Comparison of ENCODE assay signal across 24 mouse cellular contexts in the genomic region with DNA sequence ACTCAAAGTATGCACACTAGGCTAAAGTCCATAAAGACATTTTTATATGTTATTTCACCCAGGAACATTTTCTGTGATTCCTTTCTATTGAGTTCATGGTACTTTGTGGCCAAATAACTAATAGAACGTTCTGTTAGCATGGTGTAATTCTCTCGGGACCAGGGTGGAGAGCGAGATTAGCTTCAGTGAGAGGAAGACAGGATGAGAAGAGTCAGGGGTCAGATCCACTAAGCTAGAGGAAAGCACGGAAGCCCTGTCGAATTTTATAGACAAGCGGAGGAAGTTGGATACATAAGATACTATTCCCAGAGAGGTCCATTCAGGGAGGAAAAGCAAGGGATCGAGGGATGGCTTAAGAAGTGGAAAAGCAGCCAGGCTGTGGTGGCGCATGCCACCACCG. TPM values are rescaled to one million over a fixed set of nuclear protein-coding genes. Genes with fewer than 3 reads are reported as not detected.
A peak's percentile ranks its signal among the peaks of the same experiment; 100 is the strongest.
DNase-seq lines count a peak whose midpoint lies in the region; TF ChIP-seq lines count a peak whose summit lies in the region.
"Had no signal": no experiment of that assay in that cellular context is flagged by ENCODE, and none has a peak within 500 bp of the region (broad histone marks: within the 10 kb centered on the region; RNA-seq: fewer than 3 reads in every experiment).

No protein-coding gene starts in this region.

- DNase-seq in gastrocnemius, postnatal 25 days = peak; percentile 20
- no peak for DNase-seq in gastrocnemius, postnatal 14 days
- peak; percentile 23 to 41 for DNase-seq in heart, adult 9 months (ENCODE audit: low spot score in 2 of 2)
- no peak for DNase-seq in heart, adult 2 months
- DNase-seq in adipocyte (ENCODE audit: low spot score) = peak; percentile 5
- peak; percentile 65 for DNase-seq in skeletal muscle tissue, adult 2 months (ENCODE audit: low read depth, low spot score)
- DNase-seq: adrenal gland, adult 8-10 months; adrenal gland, postnatal 25 days; cerebellum, adult 11-12 months; cerebellum, adult 8-10 months; cerebellum, postnatal 10 days; cerebellum, postnatal 36 days; embryo, embryonic 11 days; gastrocnemius, postnatal 10 days; kidney, adult 2 months had no signal

- no peaks in the 10 kb centered on the region for H3K4me1 ChIP-seq in heart, adult 2 months (ENCODE audit: control insufficient read depth, insufficient read depth, low read length)
- H3K4me1 ChIP-seq: embryonic facial prominence, embryonic 13.5 days; forebrain, embryonic 13.5 days; heart, embryonic 12.5 days; heart, embryonic 15.5 days; hindbrain, embryonic 12.5 days; hindbrain, embryonic 15.5 days had no signal

- no peaks in the 10 kb centered on the region for H3K36me3 ChIP-seq in heart, adult 2 months (ENCODE audit: control insufficient read depth, insufficient read depth, low read length)

- no peak for TF ChIP-seq CTCF in heart, adult 2 months (IDR thresholded peaks at IDR 0.05)

- 51% methylated on average over 9 of the region's 9 CpGs for WGBS in heart, adult 2 months

- no peak for TF ChIP-seq POLR2A in heart, adult 2 months (IDR thresholded peaks at IDR 0.05; ENCODE audit: insufficient read depth, low read depth, low read length)

- H3K4me3 ChIP-seq in heart, adult 2 months = no peak overlapping the region
- H3K4me3 ChIP-seq: embryonic facial prominence, embryonic 10.5 days; embryonic facial prominence, embryonic 13.5 days; erythroblast, embryonic 14.5 days; forebrain, embryonic 10.5 days; forebrain, embryonic 13.5 days; heart, embryonic 12.5 days; heart, embryonic 15.5 days; hindbrain, embryonic 12.5 days; hindbrain, embryonic 15.5 days had no signal

- H3K27me3 ChIP-seq in heart, adult 2 months (ENCODE audit: control insufficient read depth, insufficient read depth, low read length) = no peaks in the 10 kb centered on the region
- H3K27me3 ChIP-seq: embryonic facial prominence, embryonic 13.5 days; forebrain, embryonic 13.5 days; heart, embryonic 12.5 days; heart, embryonic 15.5 days; hindbrain, embryonic 12.5 days; hindbrain, embryonic 15.5 days had no signal

- no peaks in the 10 kb centered on the region for H3K79me2 ChIP-seq in heart, adult 2 months (replicated peaks; ENCODE audit: control insufficient read depth, insufficient read depth, low read length)

- intact Hi-C loops in gastrocnemius, postnatal 14 days (cut with DNase I; ENCODE audit: low total_unique reads) = no loop called here
- intact Hi-C loops in heart, adult 2 months (cut with DNase I) = no loop called here

- TF ChIP-seq EP300 in heart, adult 2 months (IDR thresholded peaks at IDR 0.05; ENCODE audit: insufficient read depth, low read depth, low read length) = no peak

- no peak overlapping the region for H3K27ac ChIP-seq in heart, adult 2 months
- H3K27ac ChIP-seq: embryonic facial prominence, embryonic 10.5 days; embryonic facial prominence, embryonic 13.5 days; forebrain, embryonic 10.5 days; forebrain, embryonic 13.5 days; heart, embryonic 15.5 days; hindbrain, embryonic 12.5 days; hindbrain, embryonic 15.5 days had no signal

- H3K9ac ChIP-seq in heart, adult 2 months (ENCODE audit: low read depth, low read length) = no peak overlapping the region
- H3K9ac ChIP-seq: embryonic facial prominence, embryonic 13.5 days; forebrain, embryonic 13.5 days; heart, embryonic 12.5 days; heart, embryonic 15.5 days; hindbrain, embryonic 12.5 days; hindbrain, embryonic 15.5 days had no signal

RNA-seq across cellular contexts. Expression of gene Lrrc8c, which starts 41.7 kb away (rescaled TPM):
- total RNA-seq in gastrocnemius, postnatal 25 days (2021) = 1 to 10 TPM; 7.9 to 8.4 TPM
- 10 to 100 TPM; 15.1 to 17.9 TPM for total RNA-seq in gastrocnemius, postnatal 14 days (2021)
- 10 to 100 TPM; 19.7 to 35.5 TPM for total RNA-seq in heart, adult 2 months (2021)
- polyA plus RNA-seq in heart, adult 2 months (2012; rRNA removed) = 23.5 and 37.5 TPM in 2 replicates

Comparison
In these comparisons a context has a peak if more than half of its experiments do, and no peak if none do; other contexts are left out.
1. DNase-seq: peak in gastrocnemius, postnatal 25 days (single experiment), heart, adult 9 months (2 of 2), adipocyte (single experiment) and skeletal muscle tissue, adult 2 months (single experiment); none in gastrocnemius, postnatal 14 days (single experiment) and heart, adult 2 months (0 of 2).